In genomic region chr2:109520471-109520870, GRCm38 (mm10) we compare ENCODE assay signal across 17 mouse cellular contexts.
"Had no signal": no experiment of that assay in that cellular context is flagged by ENCODE, and none has a peak within 500 bp of the region (broad histone marks: within the 10 kb centered on the region; RNA-seq: fewer than 3 reads in every experiment).

No protein-coding gene starts in this region.

- DNase-seq: cerebellum, adult 8-10 months; cerebellum, adult 9-10 months; cerebellum, adult 9-11 months; cerebellum, postnatal 10 days; cerebellum, postnatal 14 days; cerebellum, postnatal 25 days; cerebellum, postnatal 36 days; embryo, embryonic 11 days; forebrain, postnatal 0 days; gastrocnemius, adult 2 months; gastrocnemius, postnatal 10 days; gastrocnemius, postnatal 14 days; gastrocnemius, postnatal 25 days; gastrocnemius, postnatal 36 days; heart, adult 11 months; heart, adult 18-20 months; heart, adult 2 months had no signal
